Mouse (Mus musculus) kidney, adult 2 months (tissue): ENCODE measurements around the gene Plac8.

Experiments
- CTCF ChIP-seq: fragments of 200-500 bp; conservative IDR thresholded peaks from 2 replicates; pipeline ENCODE4 v1.5.1; 2011; ENCODE audit warnings: low read depth, mild to moderate bottlenecking, control low read depth, low read length, moderate library complexity, mixed read lengths; ENCODE audit not compliant: insufficient read depth, insufficient read length
- POLR2A ChIP-seq: fragments of 200-500 bp; IDR thresholded peaks from one replicate; pipeline ENCODE4 v1.6.1; 2011; ENCODE audit warnings: low read depth, low read length, control low read depth

- no peak for TF ChIP-seq CTCF
- no peak for TF ChIP-seq POLR2A
Observed at GRCm38 (mm10) chr5:100585206-100585644, 13.2 kb upstream of the Plac8 start.
